Mouse (Mus musculus) heart, embryonic 12.5 days (tissue): ENCODE data around the gene Smcp. TPM values are rescaled to one million over a fixed set of nuclear protein-coding genes. Genes with fewer than 3 reads are reported as not detected.

Source experiments
- ATAC-seq: fragments of 200-750 bp; cut with Nextera tagmentation; 2 replicates; pipeline ENCODE4 v1.8.0; 2017; ENCODE audit warnings: moderate TSS enrichment, moderate library complexity; ENCODE audit not compliant: insufficient number of reproducible peaks, low FRiP score
- H3K27ac ChIP-seq: fragments of 300-500 bp; sonication (generic); 2 replicates; pipeline ENCODE4 v1.5.1; 2016; ENCODE audit warnings: mild to moderate bottlenecking, moderate library complexity; ENCODE audit not compliant: poor library complexity, severe bottlenecking
- H3K27me3 ChIP-seq: fragments of 300-500 bp; sonication (generic); replicated peaks from 2 replicates; pipeline ENCODE4 v1.6.1; 2016; ENCODE audit warnings: mild to moderate bottlenecking, moderate library complexity
- H3K36me3 ChIP-seq: fragments of 300-500 bp; sonication (generic); 2 replicates; pipeline ENCODE4 v1.6.1; 2016; ENCODE audit warnings: mild to moderate bottlenecking, moderate library complexity
- H3K4me1 ChIP-seq: fragments of 300-500 bp; sonication (generic); replicated peaks from 2 replicates; pipeline ENCODE4 v1.6.1; 2016; ENCODE audit warnings: mild to moderate bottlenecking
- H3K4me2 ChIP-seq: fragments of 300-500 bp; sonication (generic); 2 replicates; pipeline ENCODE4 v1.6.1; 2016; ENCODE audit warnings: mild to moderate bottlenecking, moderate library complexity
- H3K4me3 ChIP-seq: fragments of 300-500 bp; sonication (generic); 2 replicates; pipeline ENCODE4 v1.5.1; 2016; ENCODE audit warnings: mild to moderate bottlenecking
- H3K9ac ChIP-seq: fragments of 300-500 bp; sonication (generic); 2 replicates; pipeline ENCODE4 v1.6.1; 2016; ENCODE audit warnings: mild to moderate bottlenecking, moderate library complexity
- H3K9me3 ChIP-seq: fragments of 300-500 bp; sonication (generic); replicated peaks from 2 replicates; pipeline ENCODE4 v1.6.1; 2016; ENCODE audit warnings: mild to moderate bottlenecking, moderate library complexity
- WGBS: fragments of 180-500 bp; shearing (Covaris S2); methylation state at CpG from one replicate; pipeline ENCODE4 v1.1.7; 2016; 5-methylcytosine and 5-hydroxymethylcytosine counted together
- polyA plus RNA-seq: library from polyadenylated mRNA; unstranded; fragments of >200 nt; fragmentation: Nextera tagmentation; extraction: Ambion mirVana; gene quantifications from 2 replicates; pipeline ENCODE4 v1.2.1, GENCODE M21; 2016

The Smcp gene
- polyA plus RNA-seq, 1 experiment from 2014 or later: not detected

DNA sequence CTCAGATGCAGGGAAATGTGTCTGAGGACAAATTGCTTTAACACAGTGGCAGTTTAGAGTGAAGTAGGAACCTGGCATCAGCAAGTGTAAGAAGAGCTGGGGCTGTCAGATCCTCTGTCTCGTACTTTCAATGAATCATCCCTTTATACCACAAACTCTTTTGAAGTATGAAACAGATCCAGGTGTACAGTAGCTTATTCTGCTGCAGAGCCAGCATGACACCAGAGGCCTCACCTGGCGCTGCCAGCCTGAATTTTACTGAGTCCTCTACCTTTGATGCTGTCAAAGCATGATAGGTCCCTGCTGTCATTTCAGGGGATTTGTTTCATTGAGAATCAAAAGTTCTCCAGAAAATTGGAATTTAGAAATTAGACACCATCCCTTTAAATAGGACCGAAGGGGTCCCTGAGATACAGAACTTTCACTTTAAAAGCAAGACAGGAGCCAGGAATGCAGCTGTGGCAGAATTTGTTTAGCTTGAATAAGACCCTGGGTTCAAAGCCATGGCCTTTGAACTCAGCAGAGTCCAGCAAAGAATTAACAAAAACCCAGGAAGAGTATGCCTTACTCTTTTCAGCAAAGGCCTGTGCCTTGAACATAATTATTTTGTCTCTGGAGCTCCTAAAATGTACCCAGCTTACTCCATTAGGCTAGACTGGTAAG is 5.5 kb downstream of the Smcp start:
- no peaks in the 10 kb centered on the region for H3K9me3 ChIP-seq
- H3K4me3 ChIP-seq: no peak overlapping the region
- no peak overlapping the region for H3K4me2 ChIP-seq
- WGBS: 65% methylated on average over 3 of the region's 3 CpGs
- no peaks in the 10 kb centered on the region for H3K27me3 ChIP-seq
- no peak overlapping the region for H3K9ac ChIP-seq
- H3K36me3 ChIP-seq: no peaks in the 10 kb centered on the region
- no peak overlapping the region for H3K27ac ChIP-seq
- H3K4me1 ChIP-seq: no peaks in the 10 kb centered on the region
- ATAC-seq: no peak

GRCm38 (mm10) chr3:92579508-92579907 is 9.3 kb downstream of the Smcp start:
- Histone ChIP-seq H3K27ac (no peak overlapping the region), H3K27me3 (no peaks in the 10 kb centered on the region), H3K4me3 (no peak overlapping the region), H3K36me3 (no peaks in the 10 kb centered on the region), H3K9ac (no peak overlapping the region), H3K4me2 (no peak overlapping the region), H3K9me3 (no peaks in the 10 kb centered on the region), H3K4me1 (no peaks in the 10 kb centered on the region)
- ATAC-seq: no peak
- 79% methylated on average over 1 of the region's 1 CpGs for WGBS

- no peak overlapping the region for H3K27ac ChIP-seq
- no peak overlapping the region for H3K4me2 ChIP-seq
- WGBS: 53% methylated on average over 4 of the region's 4 CpGs
- no peaks in the 10 kb centered on the region for H3K9me3 ChIP-seq
- ATAC-seq: no peak
- H3K9ac ChIP-seq: no peak overlapping the region
- H3K4me1 ChIP-seq: no peaks in the 10 kb centered on the region
- H3K4me3 ChIP-seq: no peak overlapping the region
- H3K36me3 ChIP-seq: no peaks in the 10 kb centered on the region
- no peaks in the 10 kb centered on the region for H3K27me3 ChIP-seq
Measured at GRCm38 (mm10) chr3:92578652-92579413, 10.0 kb downstream of the Smcp start.

- H3K4me2 ChIP-seq: no peak within 1 kb of the TSS
Measured at GRCm38 (mm10) chr3:92573449-92574041, 15.3 kb downstream of the Smcp start, which contains the start of gene Ivl. TSS of gene Ivl (minus strand) at chr3:92573735.

GRCm38 (mm10) chr3:92572514-92573155 is 16.2 kb downstream of the Smcp start:
- no peak overlapping the region for H3K4me3 ChIP-seq
- no peak overlapping the region for H3K9ac ChIP-seq
- 0 out of 2 replicates have a peak, but pooled peaks cover 4% of the 10 kb centered on the region for H3K4me1 ChIP-seq
- no peaks in the 10 kb centered on the region for H3K36me3 ChIP-seq
- ATAC-seq: no peak
- WGBS: 52% methylated on average over 2 of the region's 2 CpGs
- no peaks in the 10 kb centered on the region for H3K9me3 ChIP-seq
- no peak overlapping the region for H3K27ac ChIP-seq
- no peak overlapping the region for H3K4me2 ChIP-seq
- no peaks in the 10 kb centered on the region for H3K27me3 ChIP-seq

More at GRCm38 (mm10) chr3:92573449-92574041, 15.3 kb downstream of the Smcp start, which contains the start of gene Ivl:
- 0 out of 2 replicates have a peak, but pooled peaks cover 4% of the 10 kb centered on the region for H3K4me1 ChIP-seq
- ATAC-seq: no peak
- no peak within 1 kb of the TSS for H3K27ac ChIP-seq
- H3K36me3 ChIP-seq: no peaks in the 10 kb centered on the region
- H3K4me3 ChIP-seq: no peak within 1 kb of the TSS
- 54% methylated on average over 1 of the region's 1 CpGs for WGBS
- H3K27me3 ChIP-seq: no peaks in the 10 kb centered on the region
- no peaks in the 10 kb centered on the region for H3K9me3 ChIP-seq
- H3K9ac ChIP-seq: no peak within 1 kb of the TSS

GRCm38 (mm10) chr3:92568752-92569151 is 20.0 kb downstream of the Smcp start:
- WGBS: 78% methylated on average over 2 of the region's 2 CpGs
- no peak for ATAC-seq
- Histone ChIP-seq H3K4me1 (0 out of 2 replicates have a peak, but pooled peaks cover 4% of the 10 kb centered on the region), H3K4me3 (no peak overlapping the region), H3K4me2 (no peak overlapping the region), H3K9ac (no peak overlapping the region), H3K9me3 (no peaks in the 10 kb centered on the region), H3K27me3 (no peaks in the 10 kb centered on the region), H3K36me3 (no peaks in the 10 kb centered on the region), H3K27ac (no peak overlapping the region)

GRCm38 (mm10) chr3:92565418-92565817 is 23.4 kb downstream of the Smcp start:
- no peak for ATAC-seq
- no peak overlapping the region for H3K4me2 ChIP-seq

DNA sequence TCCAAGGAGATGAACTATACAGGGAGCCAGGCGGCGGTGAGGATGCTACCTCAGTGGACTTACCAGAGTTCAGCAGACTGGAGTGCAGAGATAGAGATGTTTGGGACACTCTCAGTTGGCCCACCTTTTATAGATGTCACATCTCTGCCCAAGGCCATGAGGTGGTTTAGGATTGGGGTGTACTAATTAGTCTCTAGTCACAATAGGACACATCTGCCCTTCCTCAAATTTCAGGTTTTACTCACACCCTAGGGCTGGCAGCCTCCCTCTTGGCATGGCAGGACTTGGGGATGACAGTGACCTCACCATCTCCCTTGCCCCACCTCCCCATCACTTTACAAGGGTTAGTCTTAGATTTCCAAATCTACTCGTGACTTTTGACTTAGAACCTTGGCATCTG is 54.4 kb downstream of the Smcp start, which contains the start of gene 2310046K23Rik:
Gene 2310046K23Rik, minus strand, starts transcription at position 101 of the 400 bp plus-strand sequence.
- H3K27ac ChIP-seq: no peak within 1 kb of the TSS
- H3K4me2 ChIP-seq: no peak within 1 kb of the TSS
- no peaks in the 10 kb centered on the region for H3K27me3 ChIP-seq
- no peaks in the 10 kb centered on the region for H3K36me3 ChIP-seq
- WGBS: 79% methylated on average over 3 of the region's 3 CpGs
- ATAC-seq: no peak
- H3K4me3 ChIP-seq: no peak within 1 kb of the TSS
- no peaks in the 10 kb centered on the region for H3K9me3 ChIP-seq
- H3K4me1 ChIP-seq: no peaks in the 10 kb centered on the region
- H3K9ac ChIP-seq: no peak within 1 kb of the TSS

More at GRCm38 (mm10) chr3:92565418-92565817, 23.4 kb downstream of the Smcp start:
- Histone ChIP-seq H3K27ac (no peak overlapping the region), H3K9me3 (no peaks in the 10 kb centered on the region), H3K36me3 (no peaks in the 10 kb centered on the region), H3K4me1 (no peaks in the 10 kb centered on the region), H3K27me3 (no peaks in the 10 kb centered on the region), H3K4me3 (no peak overlapping the region), H3K9ac (no peak overlapping the region)

Other genes starting within 250 kb of the Smcp start
- gene Sprr2d, start 249.9 kb downstream of the Smcp start, polyA plus RNA-seq: not detected in 2 replicates
- not detected in 2 replicates for gene Sprr2e, start 236.9 kb downstream of the Smcp start, polyA plus RNA-seq
- 0.51 TPM in 1 of 2 replicates, not detected in the other for gene Sprr2f, start 223.8 kb downstream of the Smcp start, polyA plus RNA-seq
- 0.26 TPM in 1 of 2 replicates, not detected in the other for gene Sprr2h, start 203.3 kb downstream of the Smcp start, polyA plus RNA-seq
- gene Sprr2i, start 181.0 kb downstream of the Smcp start, polyA plus RNA-seq: not detected in 2 replicates
- gene Sprr2j-ps, start 170.9 kb downstream of the Smcp start, polyA plus RNA-seq: not detected in 2 replicates
- 6.1 and 9.4 TPM in 2 replicates for gene Gm9774, start 159.6 kb downstream of the Smcp start, polyA plus RNA-seq
- not detected in 2 replicates for gene Sprr2k, start 156.4 kb downstream of the Smcp start, polyA plus RNA-seq
- gene Sprr1b, start 150.2 kb downstream of the Smcp start, polyA plus RNA-seq: not detected in 2 replicates
- gene Sprr3, start 130.3 kb downstream of the Smcp start, polyA plus RNA-seq: not detected in 2 replicates
- gene Sprr1a, start 103.1 kb downstream of the Smcp start, polyA plus RNA-seq: 0.24 and 0.37 TPM in 2 replicates
- gene Sprr4, start 88.5 kb downstream of the Smcp start, polyA plus RNA-seq: not detected in 2 replicates
- gene 2310046K23Rik, start 54.5 kb downstream of the Smcp start, polyA plus RNA-seq: not detected in 2 replicates
- gene Ivl, start 15.3 kb downstream of the Smcp start, polyA plus RNA-seq: not detected in 2 replicates
- gene 2210017I01Rik, start 18.5 kb upstream of the Smcp start, polyA plus RNA-seq: not detected in 2 replicates
- not detected in 2 replicates for gene Lce6a, start 32.7 kb upstream of the Smcp start, polyA plus RNA-seq
- gene Lce1a1, start 59.3 kb upstream of the Smcp start, polyA plus RNA-seq: not detected in 2 replicates
- gene Lce1b, start 67.9 kb upstream of the Smcp start, polyA plus RNA-seq: not detected in 2 replicates
- gene Lce1a2, start 81.3 kb upstream of the Smcp start, polyA plus RNA-seq: not detected in 2 replicates
- not detected in 2 replicates for gene Lce1c, start 90.2 kb upstream of the Smcp start, polyA plus RNA-seq
- not detected in 2 replicates for gene Lce1d, start 98.2 kb upstream of the Smcp start, polyA plus RNA-seq
- gene Lce1e, start 120.1 kb upstream of the Smcp start, polyA plus RNA-seq: not detected in 2 replicates
- not detected in 2 replicates for gene Lce1f, start 131.4 kb upstream of the Smcp start, polyA plus RNA-seq
- not detected in 2 replicates for gene Gm38119, start 150.1 kb upstream of the Smcp start, polyA plus RNA-seq
- not detected in 2 replicates for gene Lce1g, start 163.3 kb upstream of the Smcp start, polyA plus RNA-seq
- gene Lce1h, start 176.1 kb upstream of the Smcp start, polyA plus RNA-seq: not detected in 2 replicates
- not detected in 2 replicates for gene Lce1i, start 189.9 kb upstream of the Smcp start, polyA plus RNA-seq
- gene Lce1j, start 201.5 kb upstream of the Smcp start, polyA plus RNA-seq: not detected in 2 replicates
- not detected in 2 replicates for gene Lce1k, start 218.9 kb upstream of the Smcp start, polyA plus RNA-seq
- gene Kprp, start 238.2 kb upstream of the Smcp start, polyA plus RNA-seq: not detected in 2 replicates